Comparison of ENCODE assay signal across 9 mouse cellular contexts in the genomic region with DNA sequence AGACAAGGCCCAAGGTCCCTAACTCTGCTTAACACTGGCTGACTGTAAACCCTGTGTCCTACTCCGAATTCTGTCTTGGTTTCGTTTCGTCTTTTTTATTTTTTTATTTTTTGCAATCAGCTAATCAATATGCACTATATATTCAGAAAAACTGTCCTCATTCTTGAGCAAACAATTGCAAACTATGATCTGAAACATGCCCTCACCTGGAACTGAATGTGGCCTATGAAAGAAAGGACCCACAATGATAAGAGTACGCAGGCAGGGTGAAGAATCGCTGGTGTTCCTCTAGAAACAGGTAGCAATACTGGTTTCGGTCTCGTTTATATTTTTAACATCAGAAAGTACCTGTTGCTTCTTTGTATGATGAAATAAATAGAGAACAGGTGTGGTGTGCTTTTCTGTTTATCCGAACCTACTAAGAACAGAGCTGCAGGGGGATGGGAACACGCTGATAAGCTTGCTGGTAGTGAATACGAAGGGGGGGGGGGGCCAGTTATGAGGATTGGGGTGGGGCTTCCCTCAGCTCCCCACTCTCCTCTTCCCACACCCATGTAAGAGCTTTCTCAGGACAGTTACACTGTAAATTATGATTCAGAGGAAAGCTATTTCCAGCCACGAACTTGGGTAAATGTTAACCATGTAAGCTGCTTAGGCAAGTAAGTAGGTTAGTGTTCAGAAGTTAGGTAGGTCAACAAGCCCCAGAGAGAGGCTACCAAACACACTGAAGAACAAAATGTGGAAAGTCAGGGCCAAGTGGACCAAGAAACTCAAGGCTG.
DNase-seq lines count a peak whose midpoint lies in the region; ATAC-seq and TF ChIP-seq lines count a peak whose summit lies in the region.
"Had no signal": no experiment of that assay in that cellular context is flagged by ENCODE, and none has a peak within 500 bp of the region (broad histone marks: within the 10 kb centered on the region; RNA-seq: fewer than 3 reads in every experiment).

No protein-coding gene starts in this region.

- H3K4me1 ChIP-seq in liver, embryonic 12.5 days: peaks cover 61% of the 10 kb centered on the region

- CTCF ChIA-PET in Patski (lab: Charles Lee): interaction anchor here (1.1 to 1.5 kb wide), 4 partner anchors 14 to 98 kb away, joined by 3 read pairs; no protein-coding TSS in a partner anchor

- ATAC-seq in Patski: peak; percentile 63
- ATAC-seq in liver, embryonic 12.5 days: peak; percentile 57; the same call in 1 of the 2 replicates

- peak overlapping the region; percentile 49 for H3K27ac ChIP-seq in liver, embryonic 12.5 days
- H3K27ac ChIP-seq: neural tube, embryonic 12.5 days had no signal

- in situ Hi-C loops in Patski (cut with MboI; ENCODE audit: low pct_unique_long_range_greater_than_20kb): loop anchor here (5.0 to 10.0 kb wide), 2 partner anchors 62 to 330 kb away; no protein-coding TSS in a partner anchor

- H3K9ac ChIP-seq in liver, embryonic 12.5 days: 0 out of 2 replicates have a peak overlapping the region, but pooled peaks have one; percentile 3
- H3K9ac ChIP-seq: neural tube, embryonic 12.5 days had no signal

- DNase-seq in kidney, adult 11 months: peak; percentile 57
- DNase-seq in kidney, postnatal 4 days: no peak
- DNase-seq in CD4-positive helper T cell, adult 2 months (ENCODE audit: low read depth, low spot score): peak; percentile 43
- DNase-seq in Patski (ENCODE audit: low read depth, low spot score): no peak
- DNase-seq in urinary bladder, adult 2 months (ENCODE audit: low spot score): no peak
- DNase-seq in left cerebral cortex, adult 9 months (ENCODE audit: low spot score in 2 of 2): no peak
- DNase-seq: adrenal gland, adult 8-10 months had no signal

- TF ChIP-seq CTCF in Patski (IDR thresholded peaks at IDR 0.05): no peak

- 43% methylated on average over 11 of the region's 11 CpGs for WGBS in liver, embryonic 12.5 days (ENCODE audit: insufficient replicate concordance)

- H3K9me3 ChIP-seq in liver, embryonic 12.5 days (replicated peaks): no peaks in the 10 kb centered on the region
- H3K9me3 ChIP-seq: neural tube, embryonic 12.5 days had no signal

- H3K36me3 ChIP-seq in liver, embryonic 12.5 days: peaks cover 4% of the 10 kb centered on the region; the same call in 1 of the 2 replicates

- POLR2A ChIA-PET in Patski (lab: Charles Lee): interaction anchor here (0.6 to 1.2 kb wide), 4 partner anchors 21 to 151 kb away, joined by 3 to 8 read pairs (median 4); no protein-coding TSS in a partner anchor

- H3K4me2 ChIP-seq in liver, embryonic 12.5 days: peak overlapping the region; percentile 57
- H3K4me2 ChIP-seq: neural tube, embryonic 12.5 days had no signal

- 0 out of 2 replicates have a peak overlapping the region, but pooled peaks have one; percentile 5 for H3K4me3 ChIP-seq in liver, embryonic 12.5 days
- H3K4me3 ChIP-seq: neural tube, embryonic 12.5 days had no signal

- no peaks in the 10 kb centered on the region for H3K27me3 ChIP-seq in Patski
- H3K27me3 ChIP-seq in liver, embryonic 12.5 days (replicated peaks): no peaks in the 10 kb centered on the region
- H3K27me3 ChIP-seq: neural tube, embryonic 12.5 days had no signal

Comparison
In these comparisons a context has a peak if more than half of its experiments do, and no peak if none do; other contexts are left out.
1. DNase-seq: peak in kidney, adult 11 months (single experiment) and CD4-positive helper T cell, adult 2 months (single experiment); none in kidney, postnatal 4 days (0 of 2), Patski (single experiment), urinary bladder, adult 2 months (single experiment) and left cerebral cortex, adult 9 months (0 of 2).